Mouse (Mus musculus) embryonic facial prominence, embryonic 12.5 days (tissue): ENCODE results near the gene Hdhd3. TPM values are rescaled to one million over a fixed set of nuclear protein-coding genes. Genes with fewer than 3 reads are reported as not detected.
A peak's percentile ranks its signal among the peaks of the same experiment; 100 is the strongest.

Experiments
- ATAC-seq: fragments of 200-750 bp; cut with Nextera tagmentation; 2 replicates; pipeline ENCODE4 v1.8.0; 2017; ENCODE audit not compliant: insufficient number of reproducible peaks, insufficient read depth, low FRiP score, low TSS enrichment
- H3K27ac ChIP-seq: fragments of 300-500 bp; sonication (generic); 2 replicates; pipeline ENCODE4 v1.5.1; 2016; ENCODE audit warnings: mild to moderate bottlenecking
- H3K27me3 ChIP-seq: fragments of 300-500 bp; sonication (generic); 2 replicates; pipeline ENCODE4 v1.6.1; 2016; ENCODE audit warnings: mild to moderate bottlenecking, moderate library complexity
- H3K36me3 ChIP-seq: fragments of 300-500 bp; sonication (generic); 2 replicates; pipeline ENCODE4 v1.6.1; 2016; ENCODE audit warnings: mild to moderate bottlenecking
- H3K4me1 ChIP-seq: fragments of 300-500 bp; sonication (generic); 2 replicates; pipeline ENCODE4 v1.6.1; 2016
- H3K4me2 ChIP-seq: fragments of 300-500 bp; sonication (generic); replicated peaks from 2 replicates; pipeline ENCODE4 v1.6.1; 2016; ENCODE audit warnings: mild to moderate bottlenecking, moderate library complexity
- H3K4me3 ChIP-seq: fragments of 300-500 bp; sonication (generic); 2 replicates; pipeline ENCODE4 v1.5.1; 2016; ENCODE audit warnings: mild to moderate bottlenecking
- H3K9ac ChIP-seq: fragments of 300-500 bp; sonication (generic); 2 replicates; pipeline ENCODE4 v1.6.1; 2016; ENCODE audit warnings: mild to moderate bottlenecking, moderate library complexity
- H3K9me3 ChIP-seq: fragments of 300-500 bp; sonication (generic); 2 replicates; pipeline ENCODE4 v1.6.1; 2016; ENCODE audit warnings: mild to moderate bottlenecking, moderate library complexity
- WGBS: fragments of 180-500 bp; shearing (Covaris S2); methylation state at CpG from one replicate; pipeline ENCODE4 v1.1.7; 2016; 5-methylcytosine and 5-hydroxymethylcytosine counted together
- polyA plus RNA-seq: library from polyadenylated mRNA; unstranded; fragments of >200 nt; fragmentation: Nextera tagmentation; extraction: Ambion mirVana; gene quantifications from 2 replicates; pipeline ENCODE4 v1.2.1, GENCODE M21; 2016

Gene Hdhd3
- polyA plus RNA-seq = 11.1 and 14.2 TPM in 2 replicates

- Histone ChIP-seq H3K27me3 (no peaks in the 10 kb centered on the region), H3K36me3 (peaks cover 26% of the 10 kb centered on the region), H3K4me2 (peak within 1 kb of the TSS; percentile 70), H3K4me3 (peak within 1 kb of the TSS; percentile 79), H3K9ac (peak within 1 kb of the TSS; percentile 75; the same call in 1 of the 2 replicates), H3K9me3 (no peaks in the 10 kb centered on the region), H3K4me1 (peaks cover 5% of the 10 kb centered on the region; the same call in 1 of the 2 replicates), H3K27ac (peak within 1 kb of the TSS; percentile 47; the same call in 1 of the 2 replicates)
- WGBS = 69% methylated on average over 3 of the region's 3 CpGs
- no peak for ATAC-seq
Measured at GRCm38 (mm10) chr4:62503374-62503970, at the start of gene Hdhd3. Hdhd3 (minus strand) TSS chr4:62503467.

GRCm38 (mm10) chr4:62551966-62552365, 48.7 kb upstream of the Hdhd3 start:
- no peaks in the 10 kb centered on the region for H3K27me3 ChIP-seq
- H3K4me3 ChIP-seq = no peak overlapping the region
- no peaks in the 10 kb centered on the region for H3K9me3 ChIP-seq
- no peak for ATAC-seq
- no peaks in the 10 kb centered on the region for H3K4me1 ChIP-seq
- no peak overlapping the region for H3K27ac ChIP-seq
- H3K4me2 ChIP-seq = no peak overlapping the region
- no peaks in the 10 kb centered on the region for H3K36me3 ChIP-seq
- H3K9ac ChIP-seq = no peak overlapping the region
- 83% methylated on average over 7 of the region's 7 CpGs for WGBS

GRCm38 (mm10) chr4:62544801-62545200, 41.5 kb upstream of the Hdhd3 start:
- ATAC-seq = no peak
- Histone ChIP-seq H3K36me3 (no peaks in the 10 kb centered on the region), H3K4me3 (no peak overlapping the region), H3K4me1 (no peaks in the 10 kb centered on the region), H3K4me2 (no peak overlapping the region), H3K27ac (no peak overlapping the region), H3K9me3 (no peaks in the 10 kb centered on the region), H3K9ac (no peak overlapping the region), H3K27me3 (no peaks in the 10 kb centered on the region)

- H3K27ac ChIP-seq = no peak overlapping the region
- no peaks in the 10 kb centered on the region for H3K27me3 ChIP-seq
- 90% methylated on average over 6 of the region's 6 CpGs for WGBS
- H3K36me3 ChIP-seq = no peaks in the 10 kb centered on the region
- H3K4me3 ChIP-seq = no peak overlapping the region
- H3K9ac ChIP-seq = no peak overlapping the region
- no peaks in the 10 kb centered on the region for H3K9me3 ChIP-seq
- no peak for ATAC-seq
- no peak overlapping the region for H3K4me2 ChIP-seq
- H3K4me1 ChIP-seq = no peaks in the 10 kb centered on the region
Measured at GRCm38 (mm10) chr4:62543782-62544181, 40.5 kb upstream of the Hdhd3 start.

- ATAC-seq = no peak
- no peaks in the 10 kb centered on the region for H3K36me3 ChIP-seq
- no peaks in the 10 kb centered on the region for H3K9me3 ChIP-seq
- no peak overlapping the region for H3K9ac ChIP-seq
- no peaks in the 10 kb centered on the region for H3K27me3 ChIP-seq
- H3K4me2 ChIP-seq = no peak overlapping the region
- no peak overlapping the region for H3K27ac ChIP-seq
- WGBS = 74% methylated on average over 3 of the region's 3 CpGs
- H3K4me1 ChIP-seq = no peaks in the 10 kb centered on the region
- H3K4me3 ChIP-seq = no peak overlapping the region
Measured at GRCm38 (mm10) chr4:62541802-62542201, 38.5 kb upstream of the Hdhd3 start.

- Histone ChIP-seq H3K9ac (no peak overlapping the region), H3K9me3 (no peaks in the 10 kb centered on the region), H3K4me2 (no peak overlapping the region), H3K27ac (peak overlapping the region; percentile 65), H3K4me3 (no peak overlapping the region), H3K36me3 (no peaks in the 10 kb centered on the region), H3K27me3 (no peaks in the 10 kb centered on the region), H3K4me1 (0 out of 2 replicates have a peak, but pooled peaks cover 3% of the 10 kb centered on the region)
- WGBS = 53% methylated on average over 6 of the region's 6 CpGs
- no peak for ATAC-seq
Measured at GRCm38 (mm10) chr4:62533729-62534128, 30.5 kb upstream of the Hdhd3 start.

- H3K4me2 ChIP-seq = no peak overlapping the region
- no peak for ATAC-seq
- H3K9me3 ChIP-seq = no peaks in the 10 kb centered on the region
- H3K36me3 ChIP-seq = peaks cover 12% of the 10 kb centered on the region
- no peak overlapping the region for H3K9ac ChIP-seq
- H3K27me3 ChIP-seq = no peaks in the 10 kb centered on the region
- H3K27ac ChIP-seq = no peak overlapping the region
- 82% methylated on average over 4 of the region's 4 CpGs for WGBS
- H3K4me1 ChIP-seq = peaks cover 9% of the 10 kb centered on the region
- H3K4me3 ChIP-seq = no peak overlapping the region
Measured at GRCm38 (mm10) chr4:62527655-62528054, 24.4 kb upstream of the Hdhd3 start.

- H3K4me1 ChIP-seq = peaks cover 9% of the 10 kb centered on the region
- H3K4me3 ChIP-seq = no peak overlapping the region
- H3K27ac ChIP-seq = no peak overlapping the region
- H3K9me3 ChIP-seq = no peaks in the 10 kb centered on the region
- H3K9ac ChIP-seq = no peak overlapping the region
- no peak for ATAC-seq
- H3K4me2 ChIP-seq = no peak overlapping the region
- WGBS = 61% methylated on average over 2 of the region's 2 CpGs
- H3K36me3 ChIP-seq = peaks cover 16% of the 10 kb centered on the region
- no peaks in the 10 kb centered on the region for H3K27me3 ChIP-seq
Measured at GRCm38 (mm10) chr4:62526256-62526655, 23.0 kb upstream of the Hdhd3 start.

GRCm38 (mm10) chr4:62525489-62525811, 22.2 kb upstream of the Hdhd3 start:
- peaks cover 16% of the 10 kb centered on the region for H3K36me3 ChIP-seq

GRCm38 (mm10) chr4:62524651-62525488, 21.6 kb upstream of the Hdhd3 start, which contains the start of the genes Pole3 and 4933430I17Rik:
Pole3 (minus strand) TSS chr4:62525068.
4933430I17Rik (plus strand) TSS chr4:62525369.
- H3K9ac ChIP-seq = peak within 1 kb of the TSS; percentile 78
- H3K27ac ChIP-seq = peak within 1 kb of the TSS; percentile 95
- peaks cover 9% of the 10 kb centered on the region for H3K4me1 ChIP-seq
- H3K36me3 ChIP-seq = peaks cover 16% of the 10 kb centered on the region
- under 1% methylated on average over 59 of the region's 59 CpGs for WGBS
- H3K4me2 ChIP-seq = peak within 1 kb of the TSS; percentile 68
- H3K9me3 ChIP-seq = no peaks in the 10 kb centered on the region
- peak; percentile 98 for ATAC-seq
- peak within 1 kb of the TSS; percentile 83 for H3K4me3 ChIP-seq
- H3K27me3 ChIP-seq = no peaks in the 10 kb centered on the region

More at GRCm38 (mm10) chr4:62525489-62525811, 22.2 kb upstream of the Hdhd3 start:
- under 1% methylated on average over 10 of the region's 10 CpGs for WGBS
- ATAC-seq = no peak
- H3K4me1 ChIP-seq = peaks cover 9% of the 10 kb centered on the region
- no peaks in the 10 kb centered on the region for H3K27me3 ChIP-seq
- H3K4me2 ChIP-seq = peak overlapping the region; percentile 68
- peak overlapping the region; percentile 78; the same call in 1 of the 2 replicates for H3K9ac ChIP-seq
- H3K27ac ChIP-seq = no peak overlapping the region
- H3K9me3 ChIP-seq = no peaks in the 10 kb centered on the region
- H3K4me3 ChIP-seq = peak overlapping the region; percentile 83

GRCm38 (mm10) chr4:62520892-62521400, 17.7 kb upstream of the Hdhd3 start:
- H3K27me3 ChIP-seq = no peaks in the 10 kb centered on the region
- no peak overlapping the region for H3K4me2 ChIP-seq
- no peak for ATAC-seq
- no peaks in the 10 kb centered on the region for H3K9me3 ChIP-seq
- H3K27ac ChIP-seq = no peak overlapping the region
- peaks cover 16% of the 10 kb centered on the region for H3K36me3 ChIP-seq
- H3K4me3 ChIP-seq = no peak overlapping the region
- 94% methylated on average over 2 of the region's 2 CpGs for WGBS
- peaks cover 38% of the 10 kb centered on the region for H3K4me1 ChIP-seq
- H3K9ac ChIP-seq = no peak overlapping the region

GRCm38 (mm10) chr4:62519849-62520233, 16.6 kb upstream of the Hdhd3 start, which contains the start of gene Alad:
Alad (minus strand) TSS chr4:62519918.
- peaks cover 38% of the 10 kb centered on the region for H3K4me1 ChIP-seq

More at GRCm38 (mm10) chr4:62519849-62520233, 16.6 kb upstream of the Hdhd3 start, which contains the start of gene Alad:
- Histone ChIP-seq H3K36me3 (peaks cover 16% of the 10 kb centered on the region), H3K4me3 (peak within 1 kb of the TSS; percentile 78), H3K9ac (peak within 1 kb of the TSS; percentile 75), H3K9me3 (no peaks in the 10 kb centered on the region), H3K27me3 (no peaks in the 10 kb centered on the region), H3K4me2 (peak within 1 kb of the TSS; percentile 74), H3K27ac (peak within 1 kb of the TSS; percentile 86)
- peak; percentile 70 for ATAC-seq
- under 1% methylated on average over 37 of the region's 37 CpGs for WGBS
